Mouse (Mus musculus) brain, adult 2 months (tissue): Measurements from ENCODE around the gene Enpp1.
"Not testable (repeated sequence)": the region's sequence is repeated elsewhere in the genome, so short reads cannot be mapped to it uniquely, and the experiment has no call there.

Source experiments
- DNase-seq: peaks from one replicate; pipeline ENCODE4 v3.0.0; 2011; ENCODE audit warnings: low read depth, low spot score

Gene Enpp1

GRCm38 (mm10) chr10:24638306-24639070, 73.5 kb downstream of the Enpp1 start:
- DNase-seq: no peak

DNA sequence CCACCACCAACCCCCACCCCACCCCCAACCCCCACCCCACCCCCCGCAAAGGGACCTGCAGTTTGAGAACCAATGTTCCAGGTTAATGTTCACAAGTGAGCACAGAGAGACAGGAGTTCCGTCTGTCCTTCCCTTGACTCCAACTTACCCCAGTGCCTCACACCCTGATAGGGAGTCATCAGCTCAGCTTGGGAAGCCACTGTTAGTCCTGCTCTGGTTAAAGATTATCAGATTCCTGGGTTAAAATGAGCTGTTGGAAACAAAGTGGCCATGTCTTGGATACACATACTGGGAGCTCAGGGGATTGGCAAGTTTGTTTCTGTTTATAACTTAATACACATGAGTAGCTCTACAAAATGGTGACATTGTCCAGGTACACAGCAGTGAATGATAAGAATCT, 75.0 kb downstream of the Enpp1 start:
- DNase-seq: no peak

- DNase-seq: no peak
Observed at GRCm38 (mm10) chr10:24635884-24636283, 76.1 kb downstream of the Enpp1 start.

DNA sequence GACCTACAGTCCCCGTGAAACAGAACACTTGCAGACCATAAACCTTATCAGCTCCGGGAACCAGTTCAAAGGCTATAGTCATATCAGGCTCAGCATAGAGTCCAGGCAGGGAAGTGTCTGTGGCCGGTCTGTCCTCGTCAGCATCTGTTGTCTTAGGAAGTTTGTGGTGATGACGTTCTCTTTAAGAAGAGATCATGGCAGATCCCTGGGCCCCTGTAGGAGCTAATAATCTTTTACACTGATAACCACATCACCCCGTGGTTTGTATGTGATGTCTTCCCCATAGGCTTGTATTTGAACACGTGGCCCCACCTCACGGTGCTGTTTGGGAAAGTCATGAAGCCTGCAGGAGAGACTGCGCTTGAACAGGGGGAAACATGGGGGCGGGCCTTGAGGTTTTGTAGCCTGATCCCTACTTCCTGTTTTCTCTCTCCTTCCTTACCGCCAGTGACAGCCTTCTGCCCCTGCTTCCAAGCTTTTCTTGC, 76.6 kb downstream of the Enpp1 start:
- no peak for DNase-seq

DNA sequence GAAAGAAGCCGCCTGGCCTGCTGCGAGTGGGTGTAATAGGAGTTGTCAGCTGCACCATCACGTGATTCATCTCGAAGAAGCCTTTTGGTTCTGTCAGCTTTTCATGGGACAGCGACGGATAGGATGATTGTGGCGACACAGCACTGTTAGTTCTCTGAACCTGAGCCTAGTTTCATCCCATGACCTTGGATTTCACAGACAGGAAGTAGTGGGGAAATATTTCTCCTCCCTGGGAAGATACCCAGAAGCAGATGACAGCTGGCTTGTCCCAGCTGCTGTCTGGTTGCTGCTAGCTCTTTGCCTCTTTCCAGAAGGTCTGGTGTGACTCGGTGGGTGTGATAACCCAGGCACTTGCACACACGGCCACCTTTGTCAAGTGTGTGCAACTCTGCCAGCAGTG, 77.7 kb downstream of the Enpp1 start:
- peak; percentile 29 for DNase-seq

DNA sequence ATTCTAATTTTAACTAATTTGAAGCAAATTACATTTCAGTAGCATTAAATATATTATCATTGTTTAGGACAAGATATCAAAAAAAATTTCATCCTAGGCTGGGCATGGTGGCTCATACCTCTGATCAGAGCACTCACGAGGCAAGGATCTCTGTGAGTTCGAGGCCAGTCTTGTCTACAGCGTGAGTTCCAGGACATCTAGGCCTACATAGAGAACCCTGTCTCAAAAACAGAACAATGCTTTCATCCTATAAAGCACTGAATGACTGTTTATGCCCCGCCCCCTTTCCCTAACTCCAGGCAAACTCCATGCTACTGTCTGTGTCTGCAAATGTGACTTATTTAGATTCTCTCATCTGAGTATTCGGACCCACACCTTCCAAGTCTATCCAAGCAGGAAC, 80.8 kb downstream of the Enpp1 start:
- no peak for DNase-seq

DNA sequence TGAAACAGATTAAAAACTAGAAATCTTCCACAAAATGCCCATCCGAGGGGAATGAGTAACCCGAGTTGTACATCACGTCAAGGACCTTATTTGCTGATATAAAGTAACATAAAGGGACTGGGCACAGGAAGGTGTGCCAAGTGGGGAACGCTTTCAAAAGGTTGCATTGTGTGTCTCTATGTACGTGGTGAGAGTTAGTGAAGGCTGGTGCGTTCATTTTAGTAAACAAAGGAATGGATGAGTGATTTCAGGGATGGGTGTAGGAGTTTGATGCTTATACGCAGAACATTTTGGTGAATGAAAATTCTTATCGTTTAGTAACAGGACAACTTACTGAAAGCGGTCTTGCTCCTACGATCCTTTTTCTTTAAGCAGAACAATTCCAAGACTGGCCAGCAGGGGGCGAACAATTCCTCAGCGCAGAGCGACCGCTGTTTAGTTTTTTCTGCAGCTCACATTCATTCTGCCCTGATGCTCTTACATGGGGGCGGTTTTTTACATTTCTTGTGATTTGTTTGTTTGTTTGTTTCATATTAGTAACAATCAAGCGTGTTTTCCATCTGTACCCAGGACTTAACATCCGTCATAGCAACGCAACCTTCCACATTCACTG, 81.4 kb downstream of the Enpp1 start:
- peak; percentile 82 for DNase-seq

DNA sequence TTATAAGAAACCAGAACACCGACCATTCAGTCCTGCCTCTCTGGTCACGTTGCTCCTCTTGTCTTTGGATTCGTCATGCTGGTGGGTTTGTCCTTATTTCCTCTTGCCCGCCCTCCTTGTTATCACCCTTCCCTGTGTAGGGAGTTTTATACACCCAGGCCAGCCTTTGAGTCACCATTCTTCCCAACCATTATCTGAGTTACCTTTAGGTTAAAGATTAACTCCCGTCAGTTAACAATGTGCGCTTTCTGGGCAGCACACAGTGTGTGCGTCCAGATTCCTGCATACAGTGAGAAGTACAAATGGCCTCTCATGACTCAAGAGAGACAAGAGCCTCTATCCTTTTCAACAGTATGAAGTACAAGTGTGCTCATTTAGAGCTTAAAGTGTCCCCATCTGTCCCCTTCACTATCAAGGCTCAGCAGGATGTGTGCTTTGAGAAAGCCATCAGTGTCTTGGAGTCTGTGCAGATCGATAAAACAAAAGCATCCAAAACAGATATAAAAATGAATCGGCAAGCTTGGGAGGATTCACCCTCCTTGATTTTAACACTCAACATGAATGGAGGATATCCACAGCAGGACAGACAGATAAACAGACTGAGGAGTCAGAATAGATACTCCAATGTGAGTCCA, 82.8 kb downstream of the Enpp1 start:
- no peak for DNase-seq

GRCm38 (mm10) chr10:24628466-24628865, 83.5 kb downstream of the Enpp1 start:
- DNase-seq: no peak

GRCm38 (mm10) chr10:24627262-24627661, 84.7 kb downstream of the Enpp1 start:
- no peak for DNase-seq

- DNase-seq: peak; percentile 92
Observed at GRCm38 (mm10) chr10:24625060-24625701, 86.8 kb downstream of the Enpp1 start.

GRCm38 (mm10) chr10:24622586-24622985, 89.4 kb downstream of the Enpp1 start:
- DNase-seq: peak; percentile 60

GRCm38 (mm10) chr10:24621572-24621971, 90.4 kb downstream of the Enpp1 start:
- peak; percentile 33 for DNase-seq

DNA sequence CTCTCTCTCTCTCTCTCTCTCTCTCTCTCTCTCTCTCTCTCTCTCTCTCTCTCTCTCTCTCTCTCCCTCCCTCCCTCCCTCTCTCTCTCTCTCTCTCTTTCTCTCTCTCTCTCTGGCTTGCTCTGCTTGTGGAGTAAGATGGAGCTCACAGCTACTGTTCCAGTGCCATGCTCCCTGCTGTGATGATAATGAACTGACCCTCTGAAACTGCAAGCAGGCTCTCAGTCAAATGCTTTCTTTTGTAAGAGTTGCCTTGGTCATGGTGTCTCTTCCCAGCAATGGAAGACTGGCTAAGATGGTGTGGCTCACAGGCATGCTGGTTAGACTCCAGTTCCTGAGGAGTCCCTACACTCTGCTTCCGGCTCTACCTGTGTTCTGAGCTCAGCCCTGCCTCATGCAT, 95.4 kb downstream of the Enpp1 start:
- not testable (repeated sequence) for DNase-seq

GRCm38 (mm10) chr10:24615799-24616198, 96.2 kb downstream of the Enpp1 start:
- DNase-seq: no peak

GRCm38 (mm10) chr10:24614726-24615125, 97.2 kb downstream of the Enpp1 start:
- DNase-seq: no peak

DNA sequence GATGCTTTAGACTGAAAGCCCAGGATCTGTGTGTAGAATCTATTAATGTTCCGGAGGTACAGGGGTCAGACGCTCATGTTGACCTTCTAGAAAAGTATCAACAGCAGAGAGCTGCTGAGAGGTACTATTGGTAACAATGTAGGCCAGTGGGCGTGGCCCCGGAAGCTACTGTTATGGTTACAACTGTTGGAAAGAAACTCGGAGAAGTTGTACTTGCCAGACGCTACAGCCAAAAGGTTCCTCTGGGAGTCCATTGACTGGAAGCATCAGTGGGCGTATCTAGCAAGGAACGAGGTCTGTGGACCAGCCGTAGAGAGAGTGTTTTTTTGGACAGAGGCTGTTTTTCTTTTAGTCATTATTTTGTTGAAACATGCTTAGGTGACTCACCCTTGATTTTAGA, 102.2 kb downstream of the Enpp1 start:
- DNase-seq: no peak

DNA sequence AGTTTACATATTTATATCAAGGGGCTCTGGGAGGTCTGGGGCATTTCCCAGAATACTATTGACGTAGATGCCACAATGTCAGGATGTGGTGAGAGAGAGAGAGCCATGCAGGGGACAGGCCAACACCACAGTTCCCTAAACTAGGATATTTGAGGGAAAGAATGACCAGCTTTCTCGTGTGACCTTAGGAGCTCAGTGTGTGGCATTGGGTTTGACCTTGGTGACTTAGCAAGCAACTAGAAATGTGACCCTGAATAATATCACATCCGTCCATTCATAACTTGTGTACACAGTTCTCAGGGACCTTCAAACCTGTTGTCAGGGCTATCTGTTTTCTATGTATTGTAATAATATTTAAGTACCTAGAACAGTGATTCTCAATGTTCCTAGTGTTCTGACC, 102.8 kb downstream of the Enpp1 start:
- DNase-seq: no peak

- DNase-seq: no peak
Observed at GRCm38 (mm10) chr10:24603727-24604126, 108.2 kb downstream of the Enpp1 start.

GRCm38 (mm10) chr10:24603035-24603434, 108.9 kb downstream of the Enpp1 start:
- no peak for DNase-seq

GRCm38 (mm10) chr10:24599802-24600201, 112.2 kb downstream of the Enpp1 start:
- DNase-seq: no peak

DNA sequence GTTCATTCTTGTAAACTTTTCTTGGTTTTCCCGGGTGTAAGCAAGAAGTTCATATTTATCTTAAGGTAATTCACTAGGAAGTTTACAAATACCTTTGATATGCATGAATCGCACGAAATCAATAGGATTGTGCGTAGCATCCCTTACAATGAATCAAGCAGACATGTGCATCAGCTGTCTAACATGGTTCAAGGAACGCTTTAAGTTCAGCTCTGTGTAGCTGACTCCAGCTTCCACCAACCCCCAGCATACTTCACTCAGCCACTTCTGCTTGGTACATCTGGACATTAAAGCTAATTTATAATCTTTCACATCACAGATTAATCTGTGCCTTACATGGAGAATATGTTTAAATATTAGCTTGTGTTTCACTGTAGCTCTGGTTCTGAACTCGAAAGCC, 113.3 kb downstream of the Enpp1 start:
- DNase-seq: no peak
